Mouse (Mus musculus) left cerebral cortex, adult 2 months (tissue): ENCODE measurements around the gene Gm17349. TPM values are rescaled to one million over a fixed set of nuclear protein-coding genes. Genes with fewer than 3 reads are reported as not detected.
A peak's percentile ranks its signal among the peaks of the same experiment; 100 is the strongest.

ENCODE experiments used
- DNase-seq, 2 experiments: peaks; one replicate each; pipeline ENCODE4 v3.0.0; 2021 to 2022; ENCODE audit warnings: low spot score in 2 of 2, mixed read lengths in 1 of 2; ENCODE audit errors: extremely low spot score in 1 of 2
- H3K27ac ChIP-seq: fragments of 200-600 bp; 2 replicates; pipeline ENCODE4 v1.8.1; 2022
- H3K4me3 ChIP-seq: fragments of 200-600 bp; 2 replicates; pipeline ENCODE4 v1.8.1; 2022
- CTCF ChIP-seq: fragments of 200-600 bp; IDR thresholded peaks from 2 replicates; pipeline ENCODE4 v1.8.1; 2022; ENCODE audit warnings: antibody characterized with exemption, mild to moderate bottlenecking, moderate library complexity
- intact Hi-C: fragments of 180-260 bp; cut with DNase I; formaldehyde crosslinking; loops from one replicate; pipeline ENCODE4 v1.15.1; 2025
- total RNA-seq, 2 experiments: library from RNA; stranded (reverse); gene quantifications; 2 replicates each; pipeline ENCODE4 v1.2.3; 2021

Gm17349 gene
- total RNA-seq, 2 experiments from 2014 or later = 5.3 to 11.7 TPM

DNA sequence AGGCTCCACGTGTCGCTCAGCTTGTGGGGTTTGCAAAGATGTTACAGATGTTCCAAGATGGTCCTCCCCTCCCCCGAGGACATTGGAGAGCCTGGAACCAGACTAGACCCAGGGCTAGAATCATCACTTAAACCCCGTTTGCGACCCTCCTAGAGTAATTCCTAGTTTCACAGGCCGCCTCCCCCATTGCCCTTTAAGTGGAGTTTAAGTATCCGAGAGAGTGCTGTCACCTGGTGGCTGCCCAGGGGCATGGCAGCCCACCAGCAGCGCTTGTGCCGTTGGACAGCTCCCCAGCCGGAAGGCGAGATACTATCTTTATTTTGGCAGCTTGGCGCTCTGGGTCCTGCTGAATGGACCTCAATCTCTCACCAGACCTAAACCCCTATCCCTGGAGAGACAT, 36.4 kb downstream of the Gm17349 start:
- DNase-seq = peak; percentile 79 to 80

DNA sequence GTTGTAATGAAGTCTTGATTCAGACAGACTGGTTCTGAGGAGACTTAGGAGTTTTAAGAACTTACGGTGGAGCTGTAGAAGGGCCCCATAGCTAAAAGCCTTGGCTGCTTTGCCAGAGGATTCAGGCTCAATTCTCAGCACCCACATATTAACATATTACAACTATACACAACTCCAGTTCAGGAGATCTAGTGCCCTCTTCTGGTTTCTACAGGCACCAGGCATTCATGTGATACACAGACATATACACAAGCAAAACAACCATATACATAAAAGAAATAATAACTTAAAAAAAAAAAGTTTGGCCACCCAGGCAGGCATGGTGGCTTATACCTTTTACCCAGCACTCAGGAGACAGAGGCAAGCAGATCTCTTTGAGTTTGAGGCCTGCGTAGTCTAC, 37.7 kb downstream of the Gm17349 start:
- peak; percentile 2 for TF ChIP-seq CTCF
- no peak overlapping the region for H3K4me3 ChIP-seq

More for the DNA sequence above, 36.4 kb downstream of the Gm17349 start:
- no peak overlapping the region for H3K4me3 ChIP-seq
- intact Hi-C loops = loop anchor here (1.0 kb wide), 1 partner anchor 73 kb away; no protein-coding TSS in a partner anchor
- H3K27ac ChIP-seq = no peak overlapping the region
- TF ChIP-seq CTCF = no peak; the same call in none of the 2 replicates

DNA sequence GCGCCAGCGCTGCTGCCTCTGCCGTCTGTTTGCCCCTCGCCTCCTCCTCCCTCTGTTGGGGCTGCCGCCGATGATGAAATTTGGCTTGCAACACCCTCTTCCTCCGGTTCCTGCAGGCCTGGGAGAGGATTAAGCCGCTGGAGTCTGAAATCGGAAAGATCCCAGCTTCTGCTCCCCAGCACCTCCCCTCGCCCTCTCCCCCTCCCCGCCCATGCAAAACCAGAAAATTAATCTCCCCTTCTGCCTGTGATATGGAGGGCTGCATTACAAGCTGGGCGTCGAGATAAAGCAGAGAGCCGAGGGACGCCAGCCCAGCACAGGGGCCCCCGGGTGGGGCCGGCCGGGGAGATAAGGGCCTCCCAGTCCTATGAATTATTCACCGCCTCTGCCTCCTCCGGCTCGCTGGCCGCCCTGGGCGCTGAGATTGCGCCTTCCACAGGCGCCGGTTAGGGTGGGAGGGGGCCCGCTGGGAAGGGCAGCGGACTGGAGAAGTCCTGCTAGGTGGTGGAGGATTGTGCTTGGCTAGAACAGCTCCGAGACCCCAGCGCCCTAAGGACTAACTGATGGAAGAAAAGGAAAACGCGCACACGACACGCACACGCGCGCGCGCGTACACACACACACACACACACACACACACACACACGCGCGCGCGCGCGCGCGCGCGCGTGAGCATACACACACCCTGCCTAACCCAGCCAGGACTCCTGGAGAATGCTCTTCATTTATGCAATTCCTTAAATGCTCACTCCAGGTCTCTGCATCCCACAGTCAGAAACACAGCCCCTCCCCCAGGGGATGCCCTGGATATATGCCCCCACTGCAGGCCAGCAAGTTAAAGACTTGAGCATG, 40.5 kb downstream of the Gm17349 start:
- intact Hi-C loops = loop anchor here (1.0 kb wide), 1 partner anchor 69 kb away; no protein-coding TSS in a partner anchor
- TF ChIP-seq CTCF = no peak
- Histone ChIP-seq H3K4me3 (peak overlapping the region; percentile 48), H3K27ac (peak overlapping the region; percentile 83)
- peak; percentile 62 to 72 for DNase-seq

More for the DNA sequence above, 37.7 kb downstream of the Gm17349 start:
- no peak overlapping the region for H3K27ac ChIP-seq
- no peak for DNase-seq
- intact Hi-C loops = no loop called here

DNA sequence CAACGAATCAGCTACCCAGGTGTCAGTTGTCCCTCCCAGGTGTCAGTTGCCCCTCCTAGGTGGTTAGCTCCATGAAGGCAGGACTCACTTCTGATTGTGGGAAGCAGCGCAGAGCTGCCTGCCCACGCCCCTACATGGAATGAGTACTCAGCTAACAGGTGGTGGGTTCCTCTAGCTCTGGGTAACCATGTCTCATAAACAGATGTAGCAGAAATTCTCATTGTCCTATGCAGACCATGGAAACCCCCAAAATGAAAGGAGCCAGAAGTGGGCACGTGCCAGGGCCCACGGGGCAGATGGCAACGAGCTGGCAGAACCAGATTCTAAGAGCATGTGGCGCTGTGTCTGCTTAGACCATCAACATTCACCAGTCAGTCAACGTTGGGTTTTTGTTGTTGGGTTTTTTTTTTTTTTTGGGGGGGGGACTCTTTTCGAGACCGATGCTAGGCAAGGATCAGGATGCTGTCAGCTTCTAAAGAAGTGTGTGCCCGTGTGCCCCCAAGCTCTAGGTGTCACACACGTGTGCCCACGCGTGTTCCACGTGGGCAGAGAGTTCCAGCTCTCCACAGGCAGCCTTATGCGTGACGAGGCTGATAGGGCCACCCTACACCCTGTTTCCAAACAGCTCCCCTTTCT, 41.2 kb downstream of the Gm17349 start:
- H3K27ac ChIP-seq = peak overlapping the region; percentile 83
- intact Hi-C loops = no loop called here
- H3K4me3 ChIP-seq = peak overlapping the region; percentile 48
- no peak for TF ChIP-seq CTCF
- DNase-seq = no peak

DNA sequence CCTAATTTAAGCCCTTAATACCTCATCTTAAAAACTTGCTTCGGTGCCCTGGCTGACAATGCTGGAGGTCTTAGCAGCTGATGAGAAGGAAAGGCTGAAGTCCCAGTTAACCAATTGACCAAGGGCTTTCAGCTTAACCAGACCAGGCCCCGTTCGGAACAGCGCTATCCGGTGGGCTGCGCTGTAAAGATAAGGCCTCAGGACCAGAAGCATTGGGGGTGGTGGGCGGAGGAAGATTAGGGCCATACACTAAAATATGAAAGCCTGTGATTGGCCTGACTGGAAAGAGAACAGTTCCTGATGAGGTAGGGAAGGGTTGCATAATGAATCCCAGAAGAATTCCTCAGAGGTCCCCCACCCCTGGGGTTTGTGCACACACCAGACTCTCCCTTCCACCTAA, 42.9 kb downstream of the Gm17349 start:
- DNase-seq = no peak
- no peak for TF ChIP-seq CTCF
- H3K4me3 ChIP-seq = no peak overlapping the region
- intact Hi-C loops = no loop called here
- no peak overlapping the region for H3K27ac ChIP-seq

DNA sequence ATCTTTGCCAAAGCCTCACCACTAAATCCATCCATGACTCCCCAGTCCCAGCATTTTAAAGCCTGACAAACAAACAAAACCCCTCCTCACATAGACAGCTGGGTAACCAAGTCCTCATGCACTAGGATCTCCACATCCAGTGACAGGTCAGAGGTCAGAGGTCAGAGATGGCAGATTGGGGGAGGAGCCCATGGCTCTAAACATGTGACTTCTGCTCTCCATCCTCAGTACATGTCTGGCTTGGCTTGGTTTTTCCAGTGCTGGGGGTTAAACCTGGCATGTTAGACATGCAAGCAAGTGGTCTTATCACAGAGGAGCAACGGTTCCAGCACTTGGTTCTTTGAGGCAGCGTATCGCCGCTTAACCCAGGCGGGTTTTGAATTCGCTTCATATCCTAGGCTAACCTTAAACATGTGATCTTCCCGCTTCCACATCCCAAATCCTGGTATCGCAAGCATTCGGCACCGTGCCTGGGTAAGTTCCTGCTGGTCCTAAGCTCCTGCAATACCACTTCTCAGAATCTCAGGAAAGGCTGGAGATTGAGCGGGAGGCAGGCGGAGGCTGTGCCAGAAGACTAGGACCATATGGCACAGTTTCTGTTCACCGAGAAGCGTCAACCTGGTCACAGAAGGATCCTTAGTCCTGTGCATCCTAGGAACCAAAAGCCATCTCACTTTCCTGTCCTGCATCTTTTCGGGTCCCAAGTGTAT, 44.0 kb downstream of the Gm17349 start:
- no peak for TF ChIP-seq CTCF
- Histone ChIP-seq H3K4me3 (no peak overlapping the region), H3K27ac (no peak overlapping the region)
- intact Hi-C loops = no loop called here
- no peak for DNase-seq

DNA sequence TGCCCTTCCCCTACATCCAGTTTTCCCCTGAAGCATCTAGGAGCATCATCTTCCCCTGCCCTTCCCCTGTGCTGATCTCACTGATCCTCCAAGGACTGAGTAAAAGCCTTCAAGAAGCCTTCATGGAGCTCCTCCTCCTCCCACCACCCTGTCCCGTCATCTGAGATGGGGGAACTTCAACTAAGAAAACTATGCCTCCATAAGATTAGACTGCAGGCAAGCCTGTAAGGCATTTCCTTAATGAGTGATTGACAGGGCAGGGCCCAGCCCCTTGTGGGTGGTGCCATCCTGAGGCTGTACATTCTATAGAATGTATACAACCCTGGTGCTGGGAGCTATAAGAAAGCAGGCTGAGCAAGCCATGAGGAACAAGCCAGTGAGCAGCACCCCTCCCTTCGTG, 46.9 kb downstream of the Gm17349 start:
- intact Hi-C loops = no loop called here
- no peak overlapping the region for H3K4me3 ChIP-seq
- no peak for DNase-seq
- no peak overlapping the region for H3K27ac ChIP-seq
- no peak for TF ChIP-seq CTCF

DNA sequence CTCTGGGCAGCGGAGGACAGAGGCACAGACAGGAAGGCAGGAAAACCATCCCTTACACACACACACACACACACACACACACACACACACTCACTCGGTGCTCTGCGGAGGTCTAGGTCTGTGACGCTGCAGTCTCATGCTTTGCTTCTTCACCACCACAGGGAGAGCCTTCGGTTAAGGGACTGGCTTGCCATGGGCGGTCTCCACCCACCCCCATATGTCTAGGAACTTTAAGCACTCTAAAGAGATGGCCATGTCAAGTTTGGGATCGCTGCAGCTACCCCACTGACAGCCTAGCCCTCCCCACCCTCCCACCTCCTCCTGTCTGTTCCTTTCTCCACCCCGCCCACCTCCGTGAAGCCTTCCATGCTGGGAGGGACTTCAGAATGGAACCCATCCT, 49.3 kb downstream of the Gm17349 start:
- no peak overlapping the region for H3K4me3 ChIP-seq
- DNase-seq = no peak
- intact Hi-C loops = no loop called here
- TF ChIP-seq CTCF = no peak
- no peak overlapping the region for H3K27ac ChIP-seq

DNA sequence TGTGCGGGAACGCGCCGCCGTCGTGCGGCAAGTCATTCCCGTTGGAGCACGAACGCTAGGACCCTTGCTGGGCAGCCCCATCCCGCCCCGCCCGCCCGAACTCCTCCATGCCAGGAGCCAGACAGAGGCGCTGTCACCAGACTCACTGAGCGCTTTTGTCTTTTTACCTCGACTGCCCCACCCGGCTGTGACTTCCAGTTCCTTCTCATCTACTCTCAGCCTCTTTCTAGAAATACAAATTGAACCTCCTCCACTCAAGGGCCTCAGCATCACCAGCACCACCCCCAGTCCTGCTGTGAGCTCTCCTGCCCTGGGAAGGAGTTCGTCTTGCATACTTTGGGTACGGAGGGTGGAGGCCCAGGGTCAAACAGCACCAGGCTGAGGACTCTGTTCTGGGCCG, 51.4 kb downstream of the Gm17349 start:
- intact Hi-C loops = no loop called here
- no peak for TF ChIP-seq CTCF
- Histone ChIP-seq H3K27ac (no peak overlapping the region), H3K4me3 (peak overlapping the region; percentile 23)
- DNase-seq = no peak

DNA sequence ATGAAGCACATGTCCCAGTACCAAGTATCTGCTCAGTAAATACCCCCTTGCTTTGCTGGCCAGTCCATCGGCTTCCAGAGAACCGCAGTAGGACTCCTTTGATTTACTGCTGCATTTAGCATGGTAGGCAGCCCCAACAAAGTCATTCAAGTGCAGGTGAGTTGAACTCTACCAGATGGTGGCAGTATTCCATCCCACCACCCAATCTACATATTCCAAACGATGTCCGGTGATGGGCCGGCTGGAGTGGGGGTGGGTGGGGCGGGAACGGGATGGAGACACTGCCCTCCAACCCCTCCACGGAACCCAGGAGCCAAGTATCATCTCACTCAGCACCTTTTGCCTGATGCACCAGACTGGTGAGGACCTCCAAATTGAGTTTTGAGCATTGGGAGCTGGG, 52.0 kb downstream of the Gm17349 start:
- DNase-seq = no peak
- intact Hi-C loops = no loop called here
- peak; percentile 3 for TF ChIP-seq CTCF
- Histone ChIP-seq H3K27ac (no peak overlapping the region), H3K4me3 (peak overlapping the region; percentile 23; the same call in 1 of the 2 replicates)

Other genes with a start within 250 kb of the Gm17349 start
- 10 to 100 TPM; 19.2 to 21.3 TPM for gene Nckap5l, start 247.7 kb downstream of the Gm17349 start, total RNA-seq
- 1 to 10 TPM; 3.7 to 5.4 TPM for gene Bcdin3d, start 230.8 kb downstream of the Gm17349 start, total RNA-seq
- gene Faim2, start 177.3 kb downstream of the Gm17349 start, total RNA-seq = 100 to 1,000 TPM; 421 to 422 TPM
- gene Aqp2, start 126.4 kb downstream of the Gm17349 start, total RNA-seq = under 1 TPM in 1 of 2 experiments, not detected in 1; 0.25 TPM
- gene Aqp5, start 114.7 kb downstream of the Gm17349 start, total RNA-seq = under 1 TPM; 0.59 to 0.79 TPM
- under 1 TPM; 0.61 to 0.70 TPM for gene Aqp6, start 104.1 kb downstream of the Gm17349 start, total RNA-seq
- gene Racgap1, start 53.8 kb downstream of the Gm17349 start, total RNA-seq = 10 to 100 TPM in 1 of 2 experiments, 1 to 10 TPM in 1; 8.0 to 10.6 TPM
- gene Asic1, start 35.1 kb downstream of the Gm17349 start, total RNA-seq = 10 to 100 TPM; 66.7 to 81.0 TPM
- gene Smarcd1, start 3.4 kb downstream of the Gm17349 start, total RNA-seq = 100 to 1,000 TPM; 157 to 163 TPM
- 100 to 1,000 TPM in 1 of 2 experiments, 10 to 100 TPM in 1; 90.7 to 100 TPM for gene Gpd1, start 12.0 kb upstream of the Gm17349 start, total RNA-seq
- gene Cox14, start 20.1 kb upstream of the Gm17349 start, total RNA-seq = 100 to 1,000 TPM; 113 to 123 TPM
- gene Cers5, start 67.4 kb upstream of the Gm17349 start, total RNA-seq = 10 to 100 TPM; 32.3 to 34.7 TPM
- 10 to 100 TPM in 1 of 2 experiments, 1 to 10 TPM in 1; 9.9 to 11.0 TPM for gene Lima1, start 170.0 kb upstream of the Gm17349 start, total RNA-seq